Mouse (Mus musculus) heart, embryonic 16.5 days (tissue): Measurements from ENCODE around the gene Lgr5. TPM values are rescaled to one million over a fixed set of nuclear protein-coding genes. Genes with fewer than 3 reads are reported as not detected.

Experiments
- ATAC-seq: fragments of 200-750 bp; cut with Nextera tagmentation; replicated peaks from 2 replicates; pipeline ENCODE4 v1.8.0; 2017; ENCODE audit warnings: moderate number of reproducible peaks; ENCODE audit not compliant: insufficient read depth, low FRiP score; ENCODE audit errors: extremely low read depth
- H3K27ac ChIP-seq: fragments of 300-500 bp; sonication (generic); 2 replicates; pipeline ENCODE4 v1.5.1; 2014; ENCODE audit warnings: mild to moderate bottlenecking, low read length, control low read depth, moderate library complexity
- H3K27me3 ChIP-seq: fragments of 300-500 bp; sonication (generic); 2 replicates; pipeline ENCODE4 v1.6.1; 2014; ENCODE audit warnings: low read length, mixed read lengths; ENCODE audit not compliant: control insufficient read depth, insufficient read depth
- H3K36me3 ChIP-seq: fragments of 300-500 bp; sonication (generic); 2 replicates; pipeline ENCODE4 v1.6.1; 2014; ENCODE audit not compliant: control insufficient read depth, insufficient read depth
- H3K4me1 ChIP-seq: fragments of 300-500 bp; sonication (generic); 2 replicates; pipeline ENCODE4 v1.6.1; 2014; ENCODE audit warnings: low read length, mixed read lengths; ENCODE audit not compliant: control insufficient read depth, insufficient read depth
- H3K4me2 ChIP-seq: fragments of 300-500 bp; sonication (generic); 2 replicates; pipeline ENCODE4 v1.6.1; 2014; ENCODE audit warnings: low read depth, mild to moderate bottlenecking, control low read depth, low read length
- H3K4me3 ChIP-seq: fragments of 300-500 bp; sonication (generic); 2 replicates; pipeline ENCODE4 v1.5.1; 2014; ENCODE audit warnings: mild to moderate bottlenecking, control low read depth, low read length
- H3K9ac ChIP-seq: fragments of 300-500 bp; sonication (generic); 2 replicates; pipeline ENCODE4 v1.6.1; 2014; ENCODE audit warnings: low read length, control low read depth
- H3K9me3 ChIP-seq: fragments of 300-500 bp; sonication (generic); replicated peaks from 2 replicates; pipeline ENCODE4 v1.6.1; 2016; ENCODE audit warnings: low read length; ENCODE audit not compliant: control insufficient read depth
- WGBS: fragments of 180-500 bp; shearing (Covaris S2); extraction: QIAGEN DNeasy Blood & Tissue Kit; methylation state at CpG from one replicate; pipeline ENCODE4 v1.1.7; 2014; 5-methylcytosine and 5-hydroxymethylcytosine counted together
- polyA plus RNA-seq: library from polyadenylated mRNA; unstranded; fragments of >200 nt; fragmentation: Nextera tagmentation; extraction: Ambion mirVana; gene quantifications from 2 replicates; pipeline ENCODE4 v1.2.1, GENCODE M21; 2015

The Lgr5 gene
- polyA plus RNA-seq, 1 experiment from 2014 or later: 0.53 TPM

DNA sequence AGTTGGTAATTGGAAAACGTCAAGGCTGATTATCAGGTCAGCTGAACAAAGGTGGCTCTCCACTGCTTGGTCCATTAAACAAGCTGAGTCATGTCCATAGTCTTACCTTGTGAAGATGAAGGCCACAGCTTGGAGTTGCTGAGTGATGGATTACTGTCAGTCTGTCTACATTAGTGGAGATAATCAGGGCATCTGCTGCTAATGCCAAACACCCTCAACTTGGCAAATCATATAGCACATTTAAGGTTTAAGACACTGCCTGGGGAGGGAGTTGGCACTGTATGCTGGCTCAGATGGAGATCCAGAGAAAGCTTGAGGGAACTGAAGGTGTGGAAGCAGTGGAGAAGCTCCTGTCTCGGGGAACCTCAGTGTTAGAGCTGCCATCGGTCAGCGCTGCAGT is 150.3 kb downstream of the Lgr5 start:
- 63% methylated on average over 4 of the region's 4 CpGs for WGBS
- Histone ChIP-seq H3K36me3 (peaks cover 21% of the 10 kb centered on the region), H3K9ac (no peak overlapping the region), H3K4me2 (no peak overlapping the region), H3K9me3 (no peaks in the 10 kb centered on the region), H3K27me3 (no peaks in the 10 kb centered on the region), H3K4me1 (no peaks in the 10 kb centered on the region), H3K27ac (no peak overlapping the region), H3K4me3 (no peak overlapping the region)
- no peak for ATAC-seq

DNA sequence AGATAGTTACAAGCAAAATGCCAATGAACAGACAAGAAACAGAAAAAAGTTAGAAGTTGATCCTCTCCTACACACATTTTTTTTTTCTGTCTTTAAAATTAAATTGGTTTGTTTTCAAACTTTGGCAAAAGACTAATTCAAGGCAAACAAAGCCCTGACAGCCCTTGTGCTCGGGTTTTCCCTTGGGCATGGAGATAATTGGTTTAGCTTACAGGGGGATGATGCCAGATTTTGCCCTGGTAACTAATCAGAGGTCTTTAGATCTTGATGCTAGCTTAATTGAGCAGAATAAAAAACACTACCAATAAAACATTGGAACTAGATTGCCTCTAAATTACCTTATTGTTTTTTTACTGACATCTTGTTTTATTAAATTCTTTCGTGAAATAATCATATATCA is 162.2 kb downstream of the Lgr5 start:
- no peak overlapping the region for H3K4me2 ChIP-seq
- no peaks in the 10 kb centered on the region for H3K27me3 ChIP-seq
- no peaks in the 10 kb centered on the region for H3K9me3 ChIP-seq
- no peak for ATAC-seq
- no peak overlapping the region for H3K9ac ChIP-seq
- no peak overlapping the region for H3K4me3 ChIP-seq
- no peak overlapping the region for H3K27ac ChIP-seq
- H3K36me3 ChIP-seq: peaks cover 55% of the 10 kb centered on the region
- WGBS: 82% methylated on average over 2 of the region's 2 CpGs
- no peaks in the 10 kb centered on the region for H3K4me1 ChIP-seq

DNA sequence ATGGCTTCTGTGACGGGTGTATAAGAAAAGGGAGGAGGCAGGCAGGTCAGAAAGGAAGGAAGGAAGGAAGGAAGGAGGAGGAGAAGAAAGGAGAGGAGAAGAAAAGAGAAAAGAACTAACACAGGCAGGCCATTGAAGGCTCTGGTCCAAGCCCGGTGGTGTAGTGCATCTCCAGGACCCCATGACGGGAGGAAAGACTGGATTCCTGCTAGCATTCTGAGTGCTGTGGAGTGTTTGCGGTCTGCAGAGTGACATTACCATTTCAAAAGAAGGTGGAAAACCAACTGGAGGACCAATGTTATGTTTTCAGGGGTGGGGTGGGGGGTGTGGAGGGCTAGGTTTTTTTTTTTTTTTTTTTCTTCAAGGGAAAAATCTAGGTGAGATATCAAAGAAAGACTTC is 165.6 kb downstream of the Lgr5 start:
- 70% methylated on average over 4 of the region's 4 CpGs for WGBS
- Histone ChIP-seq H3K4me1 (no peaks in the 10 kb centered on the region), H3K27ac (no peak overlapping the region), H3K36me3 (peaks cover 41% of the 10 kb centered on the region), H3K9me3 (no peaks in the 10 kb centered on the region), H3K9ac (no peak overlapping the region), H3K4me3 (no peak overlapping the region), H3K27me3 (no peaks in the 10 kb centered on the region), H3K4me2 (no peak overlapping the region)
- no peak for ATAC-seq

DNA sequence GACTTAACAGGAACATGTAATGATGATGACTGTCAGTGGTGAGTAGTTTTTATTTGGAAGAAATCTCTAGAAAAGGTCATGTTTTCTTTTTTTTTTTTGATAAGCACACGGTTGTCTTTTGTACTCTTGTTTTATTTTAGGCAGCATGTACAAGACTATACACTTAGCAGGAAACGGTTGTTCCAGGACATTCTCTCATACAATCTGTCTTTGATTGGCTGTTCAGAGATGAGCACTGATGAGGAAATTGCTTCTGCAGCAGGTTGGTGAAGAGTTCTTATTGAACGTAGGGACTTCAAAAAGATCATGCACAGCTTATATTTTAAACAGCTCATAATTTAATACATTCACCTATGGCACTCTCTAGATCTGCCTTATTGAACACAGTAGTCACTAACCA is 173.5 kb downstream of the Lgr5 start:
- peaks cover 58% of the 10 kb centered on the region for H3K36me3 ChIP-seq
- 67% methylated on average over 3 of the region's 3 CpGs for WGBS
- no peak for ATAC-seq

DNA sequence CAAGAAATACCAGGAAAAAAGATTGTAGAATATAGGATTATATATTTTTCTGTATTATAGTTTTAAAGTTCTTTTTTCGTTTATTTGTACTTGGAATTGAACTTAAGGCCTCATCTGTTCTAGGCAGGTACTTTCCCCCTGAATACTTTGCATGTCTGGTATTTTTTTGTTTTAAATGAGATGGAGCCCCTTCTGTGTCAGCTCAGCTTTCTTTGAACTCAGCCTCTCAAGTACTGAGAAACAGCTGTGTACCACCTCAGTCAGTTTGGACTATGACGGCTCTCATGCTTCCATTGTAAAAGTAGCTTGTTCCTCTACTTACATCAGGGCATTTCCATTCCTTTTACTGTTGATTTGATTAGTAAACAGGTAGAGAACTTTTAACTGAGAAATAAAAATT is 174.1 kb downstream of the Lgr5 start:
- Histone ChIP-seq H3K9me3 (no peaks in the 10 kb centered on the region), H3K4me3 (no peak overlapping the region), H3K4me1 (no peaks in the 10 kb centered on the region), H3K4me2 (no peak overlapping the region), H3K9ac (no peak overlapping the region), H3K27ac (no peak overlapping the region), H3K36me3 (peaks cover 59% of the 10 kb centered on the region), H3K27me3 (no peaks in the 10 kb centered on the region)
- no peak for ATAC-seq
- WGBS: 90% methylated on average over 2 of the region's 2 CpGs

More for the DNA sequence above, 173.5 kb downstream of the Lgr5 start:
- Histone ChIP-seq H3K27ac (no peak overlapping the region), H3K4me1 (no peaks in the 10 kb centered on the region), H3K4me3 (no peak overlapping the region), H3K27me3 (no peaks in the 10 kb centered on the region), H3K9me3 (no peaks in the 10 kb centered on the region), H3K4me2 (no peak overlapping the region), H3K9ac (no peak overlapping the region)

DNA sequence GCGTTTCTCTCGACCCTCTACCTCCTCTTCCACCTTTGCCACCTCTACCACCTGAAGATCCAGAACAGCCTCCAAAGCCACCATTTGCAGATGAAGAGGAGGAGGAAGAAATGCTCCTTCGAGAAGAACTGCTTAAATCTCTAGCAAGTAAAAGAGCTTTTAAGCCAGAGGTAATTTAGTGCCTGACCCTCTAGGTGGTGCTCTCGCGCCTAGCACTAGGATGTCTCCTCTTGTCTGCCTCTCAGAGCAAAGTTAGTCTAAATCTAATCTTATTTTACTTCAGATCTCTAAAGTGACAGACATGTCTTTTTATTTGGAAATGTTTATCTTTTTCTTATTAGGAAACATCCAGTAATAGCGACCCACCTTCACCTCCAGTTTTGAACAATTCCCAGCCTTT is 181.2 kb downstream of the Lgr5 start:
- Histone ChIP-seq H3K27ac (no peak overlapping the region), H3K4me1 (no peaks in the 10 kb centered on the region), H3K27me3 (no peaks in the 10 kb centered on the region), H3K9ac (no peak overlapping the region), H3K4me2 (no peak overlapping the region), H3K4me3 (no peak overlapping the region), H3K36me3 (peaks cover 54% of the 10 kb centered on the region), H3K9me3 (no peaks in the 10 kb centered on the region)
- WGBS: 65% methylated on average over 6 of the region's 6 CpGs
- ATAC-seq: no peak

Other genes with a start within 250 kb of the Lgr5 start
- 20.1 and 23.9 TPM in 2 replicates for gene Tmem19, start 225.3 kb downstream of the Lgr5 start, polyA plus RNA-seq
- gene Thap2, start 203.3 kb downstream of the Lgr5 start, polyA plus RNA-seq: 14.4 and 15.8 TPM in 2 replicates
- gene Zfc3h1, start 202.8 kb downstream of the Lgr5 start, polyA plus RNA-seq: 10.5 and 13.7 TPM in 2 replicates
- gene A930009A15Rik, start 17.8 kb downstream of the Lgr5 start, polyA plus RNA-seq: not detected in 2 replicates
- gene Tspan8, start 229.1 kb upstream of the Lgr5 start, polyA plus RNA-seq: 5.1 and 12.5 TPM in 2 replicates